Mouse (Mus musculus) liver, embryonic 13.5 days (tissue): ENCODE results near the gene 3110082J24Rik. TPM values are rescaled to one million over a fixed set of nuclear protein-coding genes. Genes with fewer than 3 reads are reported as not detected.

ENCODE experiments used
- ATAC-seq: fragments of 200-750 bp; cut with Nextera tagmentation; 2 replicates; pipeline ENCODE4 v1.8.0; 2017; ENCODE audit warnings: low read depth, mild to moderate bottlenecking, moderate number of reproducible peaks, moderate library complexity
- DNase-seq: peaks from one replicate; pipeline ENCODE4 v3.0.0; 2022
- H3K27ac ChIP-seq: fragments of 300-500 bp; sonication (generic); 2 replicates; pipeline ENCODE4 v1.5.1; 2015; ENCODE audit warnings: moderate library complexity, mild to moderate bottlenecking, inconsistent platforms
- H3K27me3 ChIP-seq: fragments of 300-500 bp; sonication (generic); 2 replicates; pipeline ENCODE4 v1.6.1; 2015; ENCODE audit warnings: mild to moderate bottlenecking, inconsistent platforms
- H3K36me3 ChIP-seq: fragments of 300-500 bp; sonication (generic); 2 replicates; pipeline ENCODE4 v1.6.1; 2015; ENCODE audit warnings: mild to moderate bottlenecking, inconsistent platforms
- H3K4me1 ChIP-seq: fragments of 300-500 bp; sonication (generic); replicated peaks from 2 replicates; pipeline ENCODE4 v1.6.1; 2015; ENCODE audit warnings: inconsistent platforms
- H3K4me2 ChIP-seq: fragments of 300-500 bp; sonication (generic); 2 replicates; pipeline ENCODE4 v1.6.1; 2015; ENCODE audit warnings: inconsistent platforms, mild to moderate bottlenecking, moderate library complexity
- H3K4me3 ChIP-seq: fragments of 300-500 bp; sonication (generic); replicated peaks from 2 replicates; pipeline ENCODE4 v1.5.1; 2015; ENCODE audit warnings: mild to moderate bottlenecking, inconsistent platforms
- H3K9ac ChIP-seq: fragments of 300-500 bp; sonication (generic); 2 replicates; pipeline ENCODE4 v1.6.1; 2015; ENCODE audit warnings: mild to moderate bottlenecking, inconsistent platforms
- H3K9me3 ChIP-seq: fragments of 300-500 bp; sonication (generic); replicated peaks from 2 replicates; pipeline ENCODE4 v1.6.1; 2016; ENCODE audit warnings: inconsistent platforms
- whole genome bisulfite sequencing: fragments of 180-500 bp; shearing (Covaris S2); methylation state at CpG from one replicate; pipeline ENCODE4 v1.1.7; 2015; ENCODE audit not compliant: insufficient replicate concordance; 5-methylcytosine and 5-hydroxymethylcytosine counted together
- polyA plus RNA-seq: library from polyadenylated mRNA; unstranded; fragments of >200 nt; fragmentation: Nextera tagmentation; extraction: Ambion mirVana; gene quantifications from 2 replicates; pipeline ENCODE4 v1.2.1, GENCODE M21; 2015

The 3110082J24Rik gene
- polyA plus RNA-seq, 1 experiment from 2014 or later = not detected

DNA sequence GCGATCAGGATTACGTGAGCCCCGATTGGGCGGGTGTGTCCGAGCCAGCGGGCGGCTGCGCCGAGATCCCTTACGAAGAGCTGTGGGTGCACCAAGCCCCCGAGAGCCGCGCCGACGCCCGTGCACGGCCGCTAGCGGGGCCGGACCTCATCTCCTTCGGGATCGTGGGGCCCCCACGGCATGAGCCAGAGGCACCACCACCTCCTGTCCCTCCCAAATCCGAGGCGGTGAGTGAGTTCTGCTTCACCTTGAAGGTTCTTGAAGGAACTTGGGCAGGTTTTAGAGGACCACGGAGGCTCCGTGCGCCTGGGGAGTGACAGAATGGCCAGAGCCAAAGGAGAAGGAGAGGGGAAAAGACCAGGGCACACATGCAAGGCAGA lies 8.9 kb upstream of the 3110082J24Rik start:
- H3K4me2 ChIP-seq = peak overlapping the region; percentile 73
- H3K4me1 ChIP-seq = peaks cover 35% of the 10 kb centered on the region
- H3K27me3 ChIP-seq = peaks cover 67% of the 10 kb centered on the region
- peak overlapping the region; percentile 54 for H3K4me3 ChIP-seq
- H3K9ac ChIP-seq = 0 out of 2 replicates have a peak overlapping the region, but pooled peaks have one; percentile 36
- H3K27ac ChIP-seq = no peak overlapping the region
- no peak for DNase-seq
- WGBS = 2% methylated on average over 25 of the region's 28 CpGs
- H3K9me3 ChIP-seq = no peaks in the 10 kb centered on the region
- peaks cover 31% of the 10 kb centered on the region for H3K36me3 ChIP-seq
- 0 out of 2 replicates have a peak, but pooled peaks have one; percentile 3 for ATAC-seq

DNA sequence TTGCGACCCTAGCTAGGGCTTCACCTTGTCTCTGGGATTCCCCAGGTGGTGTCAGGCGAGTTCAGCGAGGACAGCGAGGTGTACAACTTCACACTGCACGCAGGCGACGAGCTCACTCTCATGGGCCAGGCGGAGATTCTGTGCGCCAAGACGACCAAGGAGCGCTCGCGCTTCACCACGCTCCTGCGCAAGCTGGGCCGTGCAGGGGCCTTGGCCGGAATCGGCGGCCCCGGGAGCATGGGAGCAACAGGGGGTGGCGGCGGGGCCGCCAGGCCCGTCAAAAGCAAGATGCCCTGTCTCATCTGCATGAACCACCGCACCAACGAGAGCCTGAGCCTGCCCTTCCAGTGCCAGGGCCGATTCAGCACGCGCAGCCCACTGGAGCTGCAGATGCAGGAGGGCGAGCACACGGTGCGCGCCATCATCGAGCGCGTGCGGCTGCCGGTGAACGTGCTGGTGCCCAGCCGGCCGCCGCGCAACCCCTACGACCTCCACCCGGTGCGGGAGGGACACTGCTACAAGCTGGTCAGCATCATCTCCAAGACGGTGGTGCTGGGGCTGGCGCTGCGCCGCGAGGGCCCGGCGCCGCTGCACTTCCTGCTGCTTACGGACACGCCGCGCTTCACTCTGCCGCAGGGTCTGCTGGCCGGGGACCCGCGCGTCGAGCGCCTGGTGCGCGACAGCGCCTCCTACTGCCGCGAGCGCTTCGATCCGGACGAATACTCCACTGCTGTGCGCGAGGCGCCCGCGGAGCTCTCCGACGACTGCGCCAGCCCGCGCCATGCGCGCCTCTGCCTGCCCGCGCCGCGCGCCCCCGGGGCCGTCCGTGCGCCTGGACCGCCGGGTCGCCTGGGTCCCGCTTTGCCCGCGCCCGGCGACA lies 8.2 kb upstream of the 3110082J24Rik start:
- peaks cover 25% of the 10 kb centered on the region for H3K36me3 ChIP-seq
- peak overlapping the region; percentile 73 for H3K4me2 ChIP-seq
- WGBS = 1% methylated on average over 101 of the region's 103 CpGs
- H3K27ac ChIP-seq = no peak overlapping the region
- H3K4me1 ChIP-seq = peaks cover 35% of the 10 kb centered on the region
- H3K9ac ChIP-seq = 0 out of 2 replicates have a peak overlapping the region, but pooled peaks have one; percentile 36
- no peaks in the 10 kb centered on the region for H3K9me3 ChIP-seq
- peak; percentile 31 for DNase-seq
- peak; percentile 24; the same call in 1 of the 2 replicates for ATAC-seq
- H3K27me3 ChIP-seq = peaks cover 74% of the 10 kb centered on the region
- peak overlapping the region; percentile 54 for H3K4me3 ChIP-seq

DNA sequence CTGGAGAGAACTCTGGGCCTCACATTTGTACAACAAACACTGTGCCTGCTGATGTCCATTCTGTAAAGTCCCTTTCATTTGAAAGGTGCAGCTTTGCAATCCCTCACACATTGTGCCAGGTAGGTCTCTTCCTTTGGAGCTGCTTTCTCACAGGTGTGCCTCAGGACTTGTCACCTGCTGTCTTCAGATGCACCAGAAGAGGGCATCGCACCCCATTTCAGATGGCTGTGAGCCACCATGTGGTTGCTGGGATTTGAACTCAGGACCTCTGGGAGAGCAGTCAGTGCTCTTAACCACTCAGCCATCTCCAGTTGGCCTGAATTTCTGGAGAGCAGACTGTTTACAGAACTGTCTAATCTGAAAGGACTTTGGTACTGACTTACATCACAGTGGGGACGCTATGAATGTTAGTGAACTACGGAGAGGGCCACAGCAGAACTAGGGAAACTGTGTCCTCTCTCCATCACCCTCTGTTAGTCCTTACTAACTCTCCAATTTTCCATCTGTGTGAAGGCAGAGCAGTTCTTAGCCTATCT lies 6.7 kb upstream of the 3110082J24Rik start:
- WGBS = 74% methylated on average over 3 of the region's 3 CpGs
- DNase-seq = no peak
- Histone ChIP-seq H3K4me3 (no peak overlapping the region), H3K4me1 (peaks cover 35% of the 10 kb centered on the region), H3K36me3 (peaks cover 10% of the 10 kb centered on the region), H3K9me3 (no peaks in the 10 kb centered on the region), H3K4me2 (no peak overlapping the region), H3K9ac (no peak overlapping the region), H3K27ac (no peak overlapping the region), H3K27me3 (peaks cover 89% of the 10 kb centered on the region)
- ATAC-seq = 0 out of 2 replicates have a peak, but pooled peaks have one; percentile 16

DNA sequence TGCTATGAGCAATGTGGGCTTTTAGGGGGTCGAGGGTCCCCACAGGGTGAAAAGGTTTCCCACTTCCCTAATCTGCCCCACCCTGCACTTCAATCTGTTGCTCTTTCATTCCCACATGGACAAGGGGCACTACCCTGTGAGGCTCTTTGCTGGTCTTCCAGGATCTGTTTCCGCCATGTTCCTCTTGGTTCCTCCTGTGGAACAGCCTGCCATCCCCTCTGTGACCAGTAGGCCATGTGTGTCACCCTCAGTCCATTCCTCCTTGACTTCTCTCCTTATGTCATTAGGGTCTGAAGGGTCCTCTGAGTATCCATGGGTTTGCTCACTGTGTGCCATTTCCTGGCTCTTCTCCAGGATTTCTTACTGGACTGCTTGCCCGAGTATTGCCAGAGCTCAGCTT lies 5.9 kb upstream of the 3110082J24Rik start:
- peak overlapping the region; percentile 45; the same call in 1 of the 2 replicates for H3K4me2 ChIP-seq

DNA sequence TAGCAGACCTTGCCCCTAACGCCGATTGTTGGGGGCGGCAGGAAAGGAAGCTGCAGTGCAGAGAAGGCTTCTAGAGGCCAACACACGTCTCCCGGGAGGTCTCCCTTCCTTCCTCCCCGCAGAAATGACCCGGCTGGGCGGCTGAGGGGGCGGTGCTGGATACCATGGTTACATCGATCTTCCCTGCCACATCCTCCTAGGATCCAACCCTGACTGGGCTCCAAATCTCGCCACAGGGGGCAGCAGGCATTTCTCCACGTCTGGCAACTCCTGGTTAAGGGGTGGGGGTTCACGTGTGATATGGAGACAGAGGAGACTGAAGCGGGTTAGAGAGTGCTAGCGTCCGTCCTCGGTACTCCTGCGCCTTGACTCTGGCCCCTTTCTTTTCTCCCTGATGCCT lies 5.2 kb upstream of the 3110082J24Rik start:
- Histone ChIP-seq H3K9me3 (no peaks in the 10 kb centered on the region), H3K4me1 (peaks cover 35% of the 10 kb centered on the region), H3K36me3 (no peaks in the 10 kb centered on the region), H3K4me2 (peak overlapping the region; percentile 45), H3K9ac (no peak overlapping the region), H3K27me3 (peaks cover 100% of the 10 kb centered on the region), H3K4me3 (peak overlapping the region; percentile 19), H3K27ac (no peak overlapping the region)
- under 1% methylated on average over 18 of the region's 18 CpGs for WGBS
- DNase-seq (no peak), ATAC-seq (peak; percentile 32; the same call in 1 of the 2 replicates)

More for the DNA sequence above, 5.9 kb upstream of the 3110082J24Rik start:
- peaks cover 35% of the 10 kb centered on the region for H3K4me1 ChIP-seq
- ATAC-seq = no peak
- H3K9ac ChIP-seq = no peak overlapping the region
- 53% methylated on average over 3 of the region's 3 CpGs for WGBS
- H3K9me3 ChIP-seq = no peaks in the 10 kb centered on the region
- no peak overlapping the region for H3K27ac ChIP-seq
- H3K27me3 ChIP-seq = peaks cover 97% of the 10 kb centered on the region
- no peak overlapping the region for H3K4me3 ChIP-seq
- H3K36me3 ChIP-seq = peaks cover 3% of the 10 kb centered on the region; the same call in 1 of the 2 replicates
- no peak for DNase-seq

DNA sequence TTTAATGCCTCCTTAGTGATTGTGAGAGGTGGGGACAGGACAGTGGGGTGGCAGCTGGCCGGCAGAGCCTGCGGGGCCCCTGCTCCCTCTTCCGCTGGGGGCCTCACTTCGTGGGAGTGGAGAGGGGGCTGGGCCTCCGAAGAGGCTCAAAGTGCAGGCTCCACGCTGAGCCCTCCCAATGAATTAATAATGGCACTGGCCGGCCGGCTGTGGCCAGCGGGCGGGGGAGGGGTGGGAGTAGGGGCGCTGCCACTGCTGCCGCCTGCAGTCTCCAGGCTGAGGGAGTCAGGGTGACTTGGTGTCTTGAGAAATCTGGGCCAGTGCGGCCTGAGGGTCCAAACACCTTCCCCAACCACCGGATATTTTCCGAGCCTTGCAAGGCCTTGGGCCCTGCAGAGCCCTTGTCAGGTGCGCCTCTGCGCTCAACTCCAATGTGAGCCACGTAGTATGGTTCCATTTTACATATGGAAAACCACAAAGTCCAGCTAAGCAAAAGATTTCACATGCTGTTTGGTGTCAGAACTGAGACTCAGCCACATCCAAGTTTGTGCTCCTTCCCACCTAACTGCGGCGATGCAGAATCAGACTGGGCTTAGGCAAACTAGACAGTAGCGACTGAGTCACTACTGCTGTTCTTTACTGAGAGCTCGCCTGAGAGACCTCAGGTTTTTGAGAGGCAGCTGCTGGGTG lies 4.6 kb upstream of the 3110082J24Rik start:
- peak overlapping the region; percentile 45 for H3K4me2 ChIP-seq
- H3K27me3 ChIP-seq = peaks cover 100% of the 10 kb centered on the region
- H3K36me3 ChIP-seq = no peaks in the 10 kb centered on the region
- H3K9me3 ChIP-seq = no peaks in the 10 kb centered on the region
- WGBS = 15% methylated on average over 21 of the region's 22 CpGs
- H3K27ac ChIP-seq = no peak overlapping the region
- peak overlapping the region; percentile 19 for H3K4me3 ChIP-seq
- ATAC-seq (no peak), DNase-seq (no peak)
- H3K9ac ChIP-seq = no peak overlapping the region
- peaks cover 35% of the 10 kb centered on the region for H3K4me1 ChIP-seq

- Histone ChIP-seq H3K9ac (no peak overlapping the region), H3K4me1 (peaks cover 40% of the 10 kb centered on the region), H3K4me3 (no peak overlapping the region), H3K4me2 (no peak overlapping the region), H3K9me3 (no peaks in the 10 kb centered on the region), H3K36me3 (no peaks in the 10 kb centered on the region), H3K27ac (no peak overlapping the region), H3K27me3 (peaks cover 100% of the 10 kb centered on the region)
- 48% methylated on average over 2 of the region's 2 CpGs for WGBS
- DNase-seq (no peak), ATAC-seq (no peak)
Observed at GRCm38 (mm10) chr5:30109899-30110298, 4.0 kb upstream of the 3110082J24Rik start.

GRCm38 (mm10) chr5:30108233-30108632 lies 2.3 kb upstream of the 3110082J24Rik start:
- peaks cover 25% of the 10 kb centered on the region for H3K4me1 ChIP-seq
- H3K4me2 ChIP-seq = no peak overlapping the region
- H3K36me3 ChIP-seq = no peaks in the 10 kb centered on the region
- H3K27ac ChIP-seq = no peak overlapping the region
- H3K9me3 ChIP-seq = no peaks in the 10 kb centered on the region
- ATAC-seq = no peak
- no peak overlapping the region for H3K4me3 ChIP-seq
- no peak for DNase-seq
- H3K9ac ChIP-seq = no peak overlapping the region
- WGBS = 60% methylated on average over 6 of the region's 6 CpGs
- H3K27me3 ChIP-seq = peaks cover 100% of the 10 kb centered on the region

- peaks cover 24% of the 10 kb centered on the region for H3K4me1 ChIP-seq
- peaks cover 100% of the 10 kb centered on the region for H3K27me3 ChIP-seq
- H3K4me2 ChIP-seq = no peak overlapping the region
- DNase-seq = no peak
- H3K9me3 ChIP-seq = no peaks in the 10 kb centered on the region
- WGBS = 19% methylated on average over 5 of the region's 5 CpGs
- H3K36me3 ChIP-seq = no peaks in the 10 kb centered on the region
- no peak overlapping the region for H3K27ac ChIP-seq
- H3K9ac ChIP-seq = no peak overlapping the region
- no peak overlapping the region for H3K4me3 ChIP-seq
- no peak for ATAC-seq
Observed at GRCm38 (mm10) chr5:30107611-30108041, 1.7 kb upstream of the 3110082J24Rik start.

DNA sequence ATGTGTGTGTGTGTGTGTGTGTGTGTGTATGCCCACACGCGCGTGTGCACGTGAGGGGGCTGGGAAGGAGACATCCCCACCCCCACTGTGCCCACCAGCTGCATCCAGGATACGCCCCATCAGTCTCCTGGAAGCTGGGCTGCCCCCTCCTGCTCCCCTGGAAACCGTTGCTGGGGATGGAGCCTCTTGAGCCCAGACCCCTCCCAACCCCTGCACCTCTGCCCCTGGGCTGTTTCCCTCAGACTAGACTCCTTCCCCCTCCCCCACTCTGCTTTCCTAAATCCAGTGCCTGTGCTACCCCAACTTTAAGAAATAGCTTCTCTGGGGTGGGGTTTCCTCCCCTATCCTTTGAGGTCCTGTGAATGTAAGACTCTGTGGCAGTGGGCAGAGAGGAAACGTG lies 1.3 kb upstream of the 3110082J24Rik start:
- ATAC-seq (no peak), DNase-seq (no peak)
- H3K36me3 ChIP-seq = no peaks in the 10 kb centered on the region
- H3K4me2 ChIP-seq = no peak overlapping the region
- 14% methylated on average over 7 of the region's 7 CpGs for WGBS
- no peak overlapping the region for H3K4me3 ChIP-seq
- peaks cover 24% of the 10 kb centered on the region for H3K4me1 ChIP-seq
- no peak overlapping the region for H3K9ac ChIP-seq
- H3K27me3 ChIP-seq = peaks cover 100% of the 10 kb centered on the region
- H3K9me3 ChIP-seq = no peaks in the 10 kb centered on the region
- H3K27ac ChIP-seq = no peak overlapping the region

DNA sequence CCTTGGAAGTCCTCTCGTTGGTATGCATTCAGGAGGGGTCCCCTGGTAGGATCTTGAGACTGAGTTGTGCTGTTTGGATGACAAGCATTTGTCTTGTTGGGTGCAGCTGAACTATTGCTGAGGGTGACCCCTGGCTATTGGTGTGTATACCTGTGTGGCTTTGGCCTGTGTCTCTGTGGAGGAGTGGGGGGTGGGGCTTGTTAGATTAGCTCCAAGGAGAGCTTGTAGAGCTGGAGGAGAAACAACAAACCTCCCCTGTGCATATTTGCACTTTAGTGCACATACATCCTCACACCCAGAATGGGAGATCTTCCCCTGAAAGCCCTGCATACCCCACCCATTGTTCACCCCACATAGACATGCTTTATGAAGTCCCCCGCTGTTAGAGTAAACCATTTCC lies 870 bp upstream of the 3110082J24Rik start:
- DNase-seq (no peak), ATAC-seq (no peak)
- H3K27ac ChIP-seq = no peak overlapping the region
- no peak overlapping the region for H3K4me3 ChIP-seq
- no peaks in the 10 kb centered on the region for H3K36me3 ChIP-seq
- H3K9me3 ChIP-seq = no peaks in the 10 kb centered on the region
- H3K9ac ChIP-seq = no peak overlapping the region
- no peak overlapping the region for H3K4me2 ChIP-seq
- peaks cover 96% of the 10 kb centered on the region for H3K27me3 ChIP-seq
- H3K4me1 ChIP-seq = peaks cover 23% of the 10 kb centered on the region
- 18% methylated on average over 2 of the region's 2 CpGs for WGBS
